Mouse (Mus musculus): ENCODE data around the gene Slc8b1. TPM values are rescaled to one million over a fixed set of nuclear protein-coding genes. Genes with fewer than 3 reads are reported as not detected.

Gene Slc8b1
- total and polyA plus RNA-seq, 3 experiments: 2.7 to 5.9 TPM; not detected in 1

GRCm38 (mm10) chr5:120464321-120464720, 46.6 kb upstream of the Slc8b1 start:
- no peak for TF ChIP-seq USF2 (IDR thresholded peaks at IDR 0.05; ENCODE audit: borderline replicate concordance in 1 of 2, insufficient read depth in 1 of 2, low read depth in 1 of 2, low read length in 2 of 2)
- no peak for TF ChIP-seq TCF12 (IDR thresholded peaks at IDR 0.05; ENCODE audit: low read depth, low read length)
- no peak for TF ChIP-seq MYB (IDR thresholded peaks at IDR 0.05; ENCODE audit: low read depth, low read length)
- no peak for TF ChIP-seq CHD1 (IDR thresholded peaks at IDR 0.05; ENCODE audit: low read depth, low read length)
- no peak for TF ChIP-seq ZKSCAN1 (IDR thresholded peaks at IDR 0.05; ENCODE audit: low read depth, low read length)
- 0 out of 2 replicates have a peak, but pooled peaks have one; percentile 6 for TF ChIP-seq ZC3H11A (IDR thresholded peaks at IDR 0.05; ENCODE audit: low read depth, low read length)
- no peak for TF ChIP-seq MEF2A (IDR thresholded peaks at IDR 0.05; ENCODE audit: extremely low read depth, insufficient replicate concordance, low read depth, low read length, poor library complexity, severe bottlenecking)
- TF ChIP-seq JUND (IDR thresholded peaks at IDR 0.05; ENCODE audit: low read depth, low read length): no peak
- no peak for TF ChIP-seq E2F4 (IDR thresholded peaks at IDR 0.05; ENCODE audit: borderline replicate concordance, low read depth, low read length)
- TF ChIP-seq ETS1 (IDR thresholded peaks at IDR 0.05; ENCODE audit: low read depth, low read length): no peak
- no peak for TF ChIP-seq MAX (IDR thresholded peaks at IDR 0.05; ENCODE audit: low read length)
- no peak for TF ChIP-seq NELFE (IDR thresholded peaks at IDR 0.05; ENCODE audit: low read depth, low read length)
- TF ChIP-seq SIN3A (IDR thresholded peaks at IDR 0.05; ENCODE audit: low read length): no peak
- TF ChIP-seq CTCF (IDR thresholded peaks at IDR 0.05 in 2 of 3, conservative IDR thresholded peaks at IDR 0.05 in 1 of 3; ENCODE audit: control insufficient read depth in 1 of 3, insufficient read depth in 1 of 3, low read depth in 2 of 3, low read length in 3 of 3, poor library complexity in 1 of 3, severe bottlenecking in 1 of 3): peak; percentile 66 to 75 (median 74)
- no peak for TF ChIP-seq MAFK (IDR thresholded peaks at IDR 0.05; ENCODE audit: borderline replicate concordance, low read depth, low read length)
- TF ChIP-seq RAD21 (IDR thresholded peaks at IDR 0.05; ENCODE audit: low read depth, low read length): peak; percentile 56
- peak; percentile 45 for TF ChIP-seq SMC3 (IDR thresholded peaks at IDR 0.05; ENCODE audit: low read depth, low read length)
- TF ChIP-seq ZNF384 (IDR thresholded peaks at IDR 0.05; ENCODE audit: low read depth, low read length): no peak
- H3K36me3 ChIP-seq (ENCODE audit: control insufficient read depth in 1 of 2, insufficient read depth in 2 of 2, low read length in 2 of 2): peaks cover 0 to 5% of the 10 kb centered on the region in 2 experiments; a peak in 2 of 4 replicates
- H3K4me3 ChIP-seq (ENCODE audit: control insufficient read depth in 1 of 2, insufficient read depth in 1 of 2, low read depth in 2 of 2, low read length in 2 of 2): no peak overlapping the region
- DNase-seq (ENCODE audit: low read depth, low spot score): peak; percentile 60
- no peak overlapping the region for H3K9ac ChIP-seq (ENCODE audit: control insufficient read depth, low read depth, low read length, poor library complexity, severe bottlenecking)
- H3K4me1 ChIP-seq (ENCODE audit: control insufficient read depth in 1 of 2, insufficient read depth in 2 of 2, low read length in 2 of 2): peaks cover 4 to 14% of the 10 kb centered on the region in 2 experiments
- no peaks in the 10 kb centered on the region for H3K9me3 ChIP-seq (replicated peaks; ENCODE audit: insufficient read depth, low read length)
- H3K79me2 ChIP-seq (ENCODE audit: control insufficient read depth, insufficient read depth, low read length, poor library complexity): no peaks in the 10 kb centered on the region
- no peaks in the 10 kb centered on the region for H3K27me3 ChIP-seq (ENCODE audit: control insufficient read depth in 1 of 2, insufficient read depth in 2 of 2, low read length in 2 of 2)
- H3K27ac ChIP-seq (ENCODE audit: control insufficient read depth, low read depth, low read length): no peak overlapping the region

- TF ChIP-seq SIN3A (IDR thresholded peaks at IDR 0.05; ENCODE audit: low read length): peak; percentile 32; the same call in 1 of the 2 replicates
- TF ChIP-seq POLR2AphosphoS5 (IDR thresholded peaks at IDR 0.05; ENCODE audit: borderline replicate concordance, low read depth, low read length): no peak
- TF ChIP-seq UBTF (IDR thresholded peaks at IDR 0.05; ENCODE audit: borderline replicate concordance, insufficient read depth, low read depth, low read length): no peak
- TF ChIP-seq CHD2 (IDR thresholded peaks at IDR 0.05; ENCODE audit: low read length): no peak
- TF ChIP-seq USF2 (IDR thresholded peaks at IDR 0.05; ENCODE audit: borderline replicate concordance in 1 of 2, insufficient read depth in 1 of 2, low read depth in 1 of 2, low read length in 2 of 2): no peak
- TF ChIP-seq SMC3 (IDR thresholded peaks at IDR 0.05; ENCODE audit: low read depth, low read length): peak; percentile 67
- no peak for TF ChIP-seq ETS1 (IDR thresholded peaks at IDR 0.05; ENCODE audit: low read depth, low read length)
- peak; percentile 40; the same call in 1 of the 2 replicates for TF ChIP-seq ZC3H11A (IDR thresholded peaks at IDR 0.05; ENCODE audit: low read depth, low read length)
- TF ChIP-seq RAD21 (IDR thresholded peaks at IDR 0.05; ENCODE audit: low read depth, low read length): peak; percentile 36
- TF ChIP-seq CTCF (IDR thresholded peaks at IDR 0.05 in 2 of 3, conservative IDR thresholded peaks at IDR 0.05 in 1 of 3; ENCODE audit: control insufficient read depth in 1 of 3, insufficient read depth in 1 of 3, low read depth in 2 of 3, low read length in 3 of 3, poor library complexity in 1 of 3, severe bottlenecking in 1 of 3): peak; percentile 83 to 89 (median 84)
- no peak for TF ChIP-seq MAFK (IDR thresholded peaks at IDR 0.05; ENCODE audit: borderline replicate concordance, low read depth, low read length)
- no peak for TF ChIP-seq MYC (IDR thresholded peaks at IDR 0.05; ENCODE audit: low read depth, low read length)
- no peak for TF ChIP-seq USF1 (IDR thresholded peaks at IDR 0.05; ENCODE audit: low read depth, low read length)
- no peak for TF ChIP-seq E2F4 (IDR thresholded peaks at IDR 0.05; ENCODE audit: borderline replicate concordance, low read depth, low read length)
- TF ChIP-seq MYB (IDR thresholded peaks at IDR 0.05; ENCODE audit: low read depth, low read length): no peak
- TF ChIP-seq ZMIZ1 (IDR thresholded peaks at IDR 0.05; ENCODE audit: low read depth, low read length): no peak
- TF ChIP-seq RCOR1 (IDR thresholded peaks at IDR 0.05; ENCODE audit: low read depth, low read length): no peak
- no peak for TF ChIP-seq MXI1 (IDR thresholded peaks at IDR 0.05; ENCODE audit: low read depth, low read length)
- TF ChIP-seq TCF12 (IDR thresholded peaks at IDR 0.05; ENCODE audit: low read depth, low read length): no peak
- no peak for TF ChIP-seq NRF1 (IDR thresholded peaks at IDR 0.05; ENCODE audit: insufficient read depth, low read depth, low read length, poor library complexity, severe bottlenecking)
- no peaks in the 10 kb centered on the region for H3K79me2 ChIP-seq (ENCODE audit: control insufficient read depth, insufficient read depth, low read length, poor library complexity)
Measured at GRCm38 (mm10) chr5:120465062-120465461, 45.9 kb upstream of the Slc8b1 start.

More at GRCm38 (mm10) chr5:120465062-120465461, 45.9 kb upstream of the Slc8b1 start:
- Histone ChIP-seq H3K4me3 (ENCODE audit: control insufficient read depth in 1 of 2, insufficient read depth in 1 of 2, low read depth in 2 of 2, low read length in 2 of 2) (no peak overlapping the region), H3K27me3 (ENCODE audit: control insufficient read depth in 1 of 2, insufficient read depth in 2 of 2, low read length in 2 of 2) (no peaks in the 10 kb centered on the region), H3K9ac (ENCODE audit: control insufficient read depth, low read depth, low read length, poor library complexity, severe bottlenecking) (no peak overlapping the region), H3K4me1 (ENCODE audit: control insufficient read depth in 1 of 2, insufficient read depth in 2 of 2, low read length in 2 of 2) (peaks cover 4 to 14% of the 10 kb centered on the region in 2 experiments), H3K36me3 (ENCODE audit: control insufficient read depth in 1 of 2, insufficient read depth in 2 of 2, low read length in 2 of 2) (peaks cover 0 to 5% of the 10 kb centered on the region in 2 experiments; a peak in 2 of 4 replicates), H3K27ac (ENCODE audit: control insufficient read depth, low read depth, low read length) (peak overlapping the region; percentile 49), H3K9me3 (replicated peaks; ENCODE audit: insufficient read depth, low read length) (no peaks in the 10 kb centered on the region)
- peak; percentile 78 for DNase-seq (ENCODE audit: low read depth, low spot score)
